Mouse (Mus musculus) embryo, embryonic 11 days (tissue): ENCODE results near the gene CK137956.

Source experiments
- DNase-seq: peaks from one replicate; pipeline ENCODE4 v3.0.0-alpha.2; 2015

The CK137956 gene

GRCm38 (mm10) chr4:127970901-127971868, at the start of gene CK137956:
Gene CK137956, minus strand, starts transcription at chr4:127970951.
- DNase-seq = peak; percentile 41

- DNase-seq = no peak
These were observed 48.7 kb upstream of the CK137956 start for GRCm38 (mm10) chr4:128019465-128019864.

- DNase-seq = no peak
These were observed 34.2 kb upstream of the CK137956 start for GRCm38 (mm10) chr4:128004797-128005452.

- no peak for DNase-seq
These were observed 31.9 kb upstream of the CK137956 start for GRCm38 (mm10) chr4:128002638-128003101.

- no peak for DNase-seq
These were observed 28.5 kb upstream of the CK137956 start for GRCm38 (mm10) chr4:127999281-127999680.

GRCm38 (mm10) chr4:127989347-127989995, 18.7 kb upstream of the CK137956 start:
- DNase-seq = peak; percentile 53

GRCm38 (mm10) chr4:127988526-127989180, 17.9 kb upstream of the CK137956 start:
- peak; percentile 13 for DNase-seq

GRCm38 (mm10) chr4:127987784-127988455, 17.2 kb upstream of the CK137956 start, which contains the start of gene Csmd2:
Gene Csmd2, plus strand, starts transcription at chr4:127987857.
- peak; percentile 73 for DNase-seq

GRCm38 (mm10) chr4:127987270-127987669, 16.5 kb upstream of the CK137956 start:
- peak; percentile 6 for DNase-seq

- peak; percentile 31 for DNase-seq
These were observed 15.8 kb upstream of the CK137956 start for GRCm38 (mm10) chr4:127986491-127987075.

GRCm38 (mm10) chr4:127985874-127986273, 15.1 kb upstream of the CK137956 start:
- no peak for DNase-seq

- DNase-seq = no peak
These were observed 13.7 kb upstream of the CK137956 start for GRCm38 (mm10) chr4:127984426-127984825.

- DNase-seq = peak; percentile 29
These were observed 10.4 kb upstream of the CK137956 start for GRCm38 (mm10) chr4:127981125-127981524.

- DNase-seq = no peak
These were observed 2.2 kb upstream of the CK137956 start for GRCm38 (mm10) chr4:127972976-127973375.

- DNase-seq = peak; percentile 78
These were observed 731 bp downstream of the CK137956 start for GRCm38 (mm10) chr4:127970018-127970421.

GRCm38 (mm10) chr4:127969101-127969500, 1.6 kb downstream of the CK137956 start:
- DNase-seq = no peak

GRCm38 (mm10) chr4:127953006-127953710, 17.6 kb downstream of the CK137956 start:
- peak; percentile 16 for DNase-seq

GRCm38 (mm10) chr4:127947696-127948095, 23.1 kb downstream of the CK137956 start:
- no peak for DNase-seq

- no peak for DNase-seq
These were observed 33.3 kb downstream of the CK137956 start for GRCm38 (mm10) chr4:127937474-127937873.

- DNase-seq = peak; percentile 48
These were observed 35.4 kb downstream of the CK137956 start for GRCm38 (mm10) chr4:127935369-127935768.

- DNase-seq = no peak
These were observed 57.2 kb downstream of the CK137956 start for GRCm38 (mm10) chr4:127913551-127913950.
